Mouse (Mus musculus): ENCODE results near the gene Vmn1r35.
"Not testable (repeated sequence)": the region's sequence is repeated elsewhere in the genome, so short reads cannot be mapped to it uniquely, and the experiment has no call there.

The Vmn1r35 gene

GRCm38 (mm10) chr6:66685806-66686205 is at the start of gene Vmn1r35:
TSS of gene Vmn1r35 (minus strand) at chr6:66685906.
- DNase-seq = no peak

DNA sequence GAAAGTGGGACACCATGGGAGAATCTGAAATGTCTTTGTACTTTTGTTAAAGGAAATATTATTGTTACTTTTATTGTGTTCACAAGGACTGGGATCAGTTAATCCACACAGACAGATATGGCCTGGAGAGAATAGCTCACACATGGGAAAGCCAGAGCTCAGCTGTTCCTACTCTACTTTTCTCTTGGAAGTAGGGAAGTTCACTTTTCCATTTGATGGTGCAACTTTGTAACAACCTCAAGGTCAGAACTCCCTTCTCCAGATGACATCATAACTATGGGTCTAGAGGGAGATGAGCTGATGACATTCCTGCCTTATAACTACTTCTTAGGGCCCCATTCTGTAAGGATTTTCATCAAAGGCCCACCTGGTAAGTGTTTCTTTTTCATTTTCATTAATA is 43.4 kb upstream of the Vmn1r35 start, which contains the start of gene Vmn1r37:
Gene Vmn1r37, plus strand, starts transcription at position 301 of the 400 bp plus-strand sequence.
- not testable (repeated sequence) for DNase-seq

GRCm38 (mm10) chr6:66719068-66719467 is 33.4 kb upstream of the Vmn1r35 start, which contains the start of gene Vmn1r36:
TSS of gene Vmn1r36 (minus strand) at chr6:66719168.
- DNase-seq = not testable (repeated sequence)

- DNase-seq = no peak
These were observed 28.1 kb upstream of the Vmn1r35 start for GRCm38 (mm10) chr6:66713854-66714253.

GRCm38 (mm10) chr6:66708901-66709300 is 23.2 kb upstream of the Vmn1r35 start:
- no peak for DNase-seq

- no peak for DNase-seq
These were observed 41.9 kb downstream of the Vmn1r35 start, which contains the start of gene Vmn1r34 for GRCm38 (mm10) chr6:66643779-66644178. TSS of gene Vmn1r34 (minus strand) at chr6:66643879.

All from kidney, postnatal 4 days (tissue).